Mouse (Mus musculus): ENCODE measurements at regions not wholly inside any gene's neighbourhood (a gene's known extent, or its start where the extent isn't known, plus 50 kb on each side); places are given as distances from the start of the nearest gene placed in this dataset.

DNA sequence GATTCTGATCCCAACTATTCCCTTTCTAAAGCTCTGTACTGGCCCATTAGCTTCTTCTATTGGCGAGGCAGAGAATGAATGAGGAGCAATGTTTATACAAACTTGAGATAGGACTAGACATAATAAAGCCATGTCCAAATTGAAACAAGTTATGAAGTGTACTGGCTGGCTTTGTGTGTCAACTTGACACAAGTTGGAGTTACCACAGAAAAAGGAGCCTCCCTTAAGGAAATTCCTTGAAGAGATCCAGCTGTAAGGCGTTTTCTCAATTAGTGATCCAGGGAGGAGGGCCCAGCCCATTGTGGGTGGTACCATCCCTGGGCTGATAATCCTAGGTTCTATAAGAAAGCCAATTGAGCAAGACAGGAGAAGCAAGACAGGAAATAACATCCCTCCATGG is 135.9 kb upstream of the Cr2 start:
- DNase-seq, result no peak

GRCm38 (mm10) chr1:195285076-195285475 is 108.6 kb upstream of the Cr2 start:
- DNase-seq, result no peak

DNA sequence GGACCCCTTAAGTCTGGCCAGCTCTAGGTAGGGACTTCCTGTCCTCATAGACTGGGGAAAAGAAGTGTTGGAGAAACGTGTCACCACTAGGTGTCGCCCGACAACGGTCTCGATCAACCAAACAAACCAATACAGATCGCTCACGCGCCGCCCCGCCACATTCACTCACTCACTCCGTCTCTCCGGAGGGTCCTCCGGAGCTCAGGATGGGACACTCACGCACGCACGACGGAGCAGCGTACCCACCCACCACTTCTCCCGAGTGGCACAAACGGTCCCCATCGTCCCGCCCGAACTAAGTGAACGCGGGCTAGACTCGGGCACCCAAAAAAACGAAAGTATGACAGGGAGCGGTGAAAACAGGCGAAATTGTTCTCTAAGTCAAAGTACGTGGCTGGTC is 65.0 kb upstream of the Cr2 start:
- DNase-seq, result peak; percentile 92 to 97

DNA sequence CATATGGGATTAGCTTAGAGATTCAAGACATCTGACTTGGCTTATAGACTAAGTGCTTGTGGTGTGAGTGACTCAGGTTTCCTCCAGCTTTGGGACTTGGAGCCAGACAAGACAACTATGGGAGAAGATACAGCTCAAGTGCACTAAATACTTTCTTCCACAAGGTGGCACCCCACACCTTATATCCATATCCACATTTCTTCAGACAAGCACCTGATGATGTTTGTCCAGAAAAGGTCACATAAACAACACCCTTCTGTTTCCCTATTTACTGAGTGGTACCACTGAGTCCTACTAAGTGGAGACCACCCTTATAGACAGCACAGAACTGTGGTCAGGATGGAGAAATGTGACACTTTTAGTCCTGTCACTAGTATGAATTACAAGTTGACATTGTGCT is 56.1 kb upstream of the Cr2 start:
- peak; percentile 16 to 60 for DNase-seq

- no peak for DNase-seq
Measured at GRCm38 (mm10) chr1:195227007-195227406, 50.5 kb upstream of the Cr2 start.
